Mouse (Mus musculus): ENCODE measurements at regions not wholly inside any gene's neighbourhood (a gene's known extent, or its start where the extent isn't known, plus 50 kb on each side); places are given as distances from the start of the nearest gene placed in this dataset.

DNA sequence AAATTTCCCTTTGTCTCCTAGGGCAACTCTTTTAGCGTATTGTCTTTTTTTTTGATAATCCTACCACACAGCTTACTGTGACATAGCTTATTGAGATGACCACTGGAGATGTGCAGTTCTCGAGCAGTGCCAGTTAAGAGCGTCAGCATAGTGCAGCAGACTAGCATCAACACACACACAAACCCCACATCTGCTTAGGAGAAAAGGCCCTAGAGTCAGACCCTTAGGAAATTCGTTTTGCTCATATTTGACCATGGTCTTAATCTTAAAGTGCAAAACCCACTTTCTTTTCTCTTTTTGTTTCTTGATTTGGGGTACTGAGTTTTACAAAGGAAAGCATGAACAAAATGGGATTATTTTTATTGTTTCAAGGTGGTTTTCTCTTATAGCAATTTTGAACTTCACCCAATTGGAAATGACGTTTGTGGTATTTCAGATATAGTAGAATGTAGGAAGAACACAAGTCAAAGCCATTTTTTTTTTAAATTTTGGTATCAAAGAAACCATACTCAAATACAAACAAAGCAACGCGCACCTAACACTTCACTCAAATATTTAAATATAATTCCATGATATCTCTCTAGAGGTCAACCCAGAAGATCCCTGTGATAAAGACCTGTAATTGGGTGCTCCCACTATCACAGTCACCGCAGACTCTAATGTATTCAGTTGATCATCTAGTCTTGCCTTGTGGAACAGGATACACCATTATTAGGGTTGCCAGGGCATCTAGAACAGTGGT lies 116.7 kb upstream of the Itga4 start:
- no peak for DNase-seq

- DNase-seq, result no peak
Observed at GRCm38 (mm10) chr2:79141961-79142360, 113.3 kb upstream of the Itga4 start.

DNA sequence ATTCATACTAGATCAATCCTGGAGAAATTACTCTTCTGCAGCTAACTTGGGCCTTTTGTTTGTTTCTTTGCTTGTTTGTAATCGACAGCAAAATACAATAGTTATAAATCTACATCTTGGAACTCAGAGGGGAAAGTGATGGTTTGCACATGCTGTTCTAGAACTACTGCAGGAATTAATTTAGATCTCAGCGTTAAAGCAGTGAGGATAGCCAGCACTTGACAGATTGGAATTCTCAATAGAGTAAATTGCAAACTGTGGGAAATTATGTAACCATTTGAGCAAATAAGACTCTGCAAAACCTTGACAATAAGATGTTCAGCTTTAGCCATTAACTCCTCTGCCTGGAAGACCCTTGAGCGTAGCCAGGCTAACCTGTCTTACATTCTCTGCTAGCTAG lies 112.0 kb upstream of the Itga4 start:
- no peak for DNase-seq

DNA sequence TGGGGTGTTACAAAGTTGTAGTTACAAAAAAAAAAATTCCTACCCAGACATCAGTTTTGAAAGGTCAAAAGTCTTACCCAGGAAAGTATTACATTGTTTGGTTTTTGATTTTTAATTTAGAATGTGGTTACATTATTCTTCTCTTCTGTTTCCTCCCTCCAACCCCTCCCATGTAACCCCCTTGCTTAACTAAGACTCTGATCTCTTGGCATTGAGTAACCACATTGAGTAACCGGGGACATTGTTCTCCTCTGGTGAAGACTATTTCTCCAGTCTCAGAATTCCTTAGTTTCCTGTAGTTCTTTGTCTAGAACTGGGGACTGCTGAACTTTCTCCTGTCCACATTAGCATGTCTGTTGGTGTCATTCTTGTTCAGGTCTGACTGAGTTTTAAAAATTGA lies 109.3 kb upstream of the Itga4 start:
- DNase-seq, result no peak

- DNase-seq, result no peak
Observed at GRCm38 (mm10) chr2:79146563-79146962, 108.7 kb upstream of the Itga4 start.

- no peak for DNase-seq
Observed at GRCm38 (mm10) chr2:79149012-79149698, 106.1 kb upstream of the Itga4 start.

DNA sequence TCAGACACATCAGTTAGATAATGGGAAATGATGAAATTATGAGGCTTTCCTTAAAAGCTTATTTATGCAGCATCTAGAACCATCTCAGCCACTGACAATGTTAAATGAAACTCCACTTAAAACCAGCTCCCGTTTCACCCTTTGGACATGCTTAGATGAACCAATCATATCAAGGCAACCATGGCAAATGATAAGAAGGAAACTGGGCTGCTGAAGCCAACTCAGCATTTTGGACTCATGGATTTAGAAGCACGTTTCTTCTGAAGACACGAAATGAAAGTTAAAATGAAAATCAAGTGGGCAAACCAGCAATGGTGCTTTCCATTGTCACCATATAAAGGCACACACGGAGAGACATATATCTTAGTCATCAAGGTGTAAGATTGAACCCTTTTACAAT lies 103.6 kb upstream of the Itga4 start:
- no peak for DNase-seq

GRCm38 (mm10) chr2:79152031-79152694 lies 103.1 kb upstream of the Itga4 start:
- no peak for DNase-seq

- DNase-seq, result no peak
Observed at GRCm38 (mm10) chr2:79152695-79153057, 102.5 kb upstream of the Itga4 start.

DNA sequence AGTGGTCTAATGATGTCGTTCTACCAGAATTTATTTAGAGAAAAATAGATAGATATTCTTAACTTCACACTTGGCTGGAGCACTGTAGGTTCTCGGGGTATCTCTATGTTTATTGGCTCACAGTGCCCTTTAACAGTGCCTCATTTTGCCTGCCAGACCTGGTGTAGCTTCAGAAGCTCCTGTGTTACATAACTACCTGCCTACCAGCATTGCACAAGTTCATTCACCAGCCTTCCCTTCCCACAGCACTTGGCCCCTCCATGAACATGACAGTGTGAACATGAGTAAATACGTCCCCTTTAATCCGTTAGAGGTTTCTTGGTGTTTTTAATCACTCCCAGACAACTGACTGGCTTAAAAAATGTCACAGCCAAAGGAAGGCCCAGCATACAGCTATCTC lies 102.2 kb upstream of the Itga4 start:
- no peak for DNase-seq

DNA sequence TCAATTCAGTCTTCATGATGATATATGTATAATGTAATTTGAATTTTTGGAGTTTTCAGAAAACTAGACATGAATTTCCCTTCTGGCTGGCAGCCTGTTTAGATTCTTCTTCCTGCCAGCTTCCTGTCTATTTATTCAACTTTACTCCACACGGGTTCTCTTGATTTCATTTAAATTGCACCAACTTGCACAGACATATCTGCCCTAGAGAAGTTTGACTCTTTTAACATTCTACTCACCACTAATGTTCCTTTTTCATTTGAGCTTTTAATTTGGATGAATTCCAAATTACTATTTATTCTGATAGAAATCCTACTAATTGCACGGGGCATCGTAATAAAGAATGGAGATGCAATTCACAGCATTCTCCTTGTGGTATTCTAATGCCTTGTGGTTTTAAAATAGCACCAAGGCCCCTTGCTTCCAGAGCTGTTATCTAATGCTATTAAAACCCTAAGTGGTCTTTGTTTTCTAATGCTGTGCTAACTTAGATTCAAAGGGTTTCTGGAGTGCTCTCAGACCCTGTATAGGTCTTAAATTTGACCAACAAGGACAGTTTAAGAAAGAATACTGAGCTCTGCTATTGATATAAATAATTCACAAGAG lies 96.7 kb upstream of the Itga4 start:
- no peak for DNase-seq

- DNase-seq, result no peak
Observed at GRCm38 (mm10) chr2:79159336-79159735, 95.9 kb upstream of the Itga4 start.

- no peak for DNase-seq
Observed at GRCm38 (mm10) chr2:79172967-79173919, 82.0 kb upstream of the Itga4 start.

DNA sequence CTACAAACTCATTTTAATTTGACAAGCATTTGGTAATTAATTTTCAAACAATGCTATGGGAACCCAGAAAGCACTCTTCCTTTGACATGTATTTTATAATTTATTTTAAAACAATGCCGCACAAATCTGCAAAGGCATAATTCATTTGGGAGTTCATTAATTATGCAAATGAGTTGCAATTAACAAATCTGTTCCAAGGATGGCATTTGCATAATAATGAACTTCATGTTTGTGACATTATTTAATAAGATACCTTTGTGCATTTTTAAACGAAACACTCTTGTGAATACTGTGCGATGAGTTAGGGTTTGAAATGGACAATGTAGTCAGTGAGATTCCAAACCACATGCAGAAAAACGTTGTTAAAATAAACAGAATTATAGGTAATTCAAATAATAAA lies 80.9 kb upstream of the Itga4 start:
- DNase-seq, result no peak

GRCm38 (mm10) chr2:79180782-79181181 lies 74.4 kb upstream of the Itga4 start:
- no peak for DNase-seq

GRCm38 (mm10) chr2:79183034-79183630 lies 72.1 kb upstream of the Itga4 start:
- no peak for DNase-seq

DNA sequence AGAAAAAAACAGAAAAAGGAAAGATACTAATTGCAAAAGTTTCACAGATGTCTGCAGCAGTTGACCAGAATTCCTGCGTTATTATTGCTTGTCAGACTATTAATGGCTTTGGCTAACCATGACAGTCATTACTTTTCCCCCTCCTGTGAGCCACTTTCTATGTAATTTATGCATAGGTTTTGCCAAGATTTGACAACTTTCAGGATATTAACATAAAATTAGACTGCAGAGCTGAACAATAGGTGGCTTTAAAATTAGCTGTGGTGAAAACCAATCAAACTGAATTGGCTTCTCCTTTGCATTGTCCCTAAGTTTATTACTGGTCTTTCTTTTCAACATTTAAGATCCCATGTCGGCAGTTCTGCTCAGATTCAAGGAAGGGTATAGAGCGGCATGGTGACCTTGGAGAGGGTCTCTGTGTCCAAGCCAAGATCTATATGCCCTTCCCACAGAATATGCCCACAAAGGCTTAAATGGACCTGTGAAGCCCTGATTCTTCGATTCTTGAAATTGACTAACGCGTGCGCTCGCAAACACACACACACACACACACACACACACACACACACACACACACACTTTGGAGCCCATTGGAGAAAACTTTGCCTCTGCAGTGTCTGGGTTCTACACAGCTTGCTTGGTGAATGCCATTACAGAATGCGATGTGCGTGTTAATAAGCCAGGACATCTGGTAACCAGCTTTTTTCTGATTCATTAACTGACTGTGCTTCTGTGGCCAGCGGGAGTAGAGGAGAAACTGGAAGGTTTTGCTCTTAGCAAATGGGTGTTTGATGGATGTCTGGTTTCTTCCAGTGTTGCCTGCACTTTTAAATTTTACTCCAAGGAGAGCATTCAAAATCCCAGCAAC lies 69.8 kb upstream of the Itga4 start:
- DNase-seq, result no peak

GRCm38 (mm10) chr2:79186878-79187277 lies 68.3 kb upstream of the Itga4 start:
- DNase-seq, result no peak

GRCm38 (mm10) chr2:79188511-79189193 lies 66.6 kb upstream of the Itga4 start:
- DNase-seq, result no peak

DNA sequence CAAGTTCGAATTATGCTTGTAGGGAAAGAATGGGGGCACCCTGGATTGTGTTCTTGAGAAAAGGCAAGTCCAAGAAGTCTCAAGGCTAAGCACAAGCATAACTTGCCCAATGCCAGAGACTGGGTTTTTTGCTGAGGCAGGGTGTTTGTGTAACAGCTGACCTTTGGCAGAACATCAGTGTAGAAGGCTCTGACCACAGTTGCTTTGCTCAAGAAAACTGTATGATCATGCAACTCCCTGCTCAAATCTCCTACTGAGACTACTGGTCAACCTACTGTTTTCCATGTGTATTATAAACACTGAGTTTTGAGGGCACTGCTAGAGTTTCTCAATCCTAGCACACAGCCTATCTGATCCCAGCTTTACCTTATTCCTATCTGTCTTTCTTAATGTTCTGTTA lies 61.4 kb upstream of the Itga4 start:
- DNase-seq, result no peak

- no peak for DNase-seq
Observed at GRCm38 (mm10) chr2:79201677-79202076, 53.5 kb upstream of the Itga4 start.
